Mouse (Mus musculus) gastrocnemius, postnatal 4 days (tissue): Measurements from ENCODE around the gene Scube1. TPM values are rescaled to one million over a fixed set of nuclear protein-coding genes. Genes with fewer than 3 reads are reported as not detected.

Experiments
- DNase-seq, 2 experiments: peaks; one replicate each; pipeline ENCODE4 v3.0.0; 2021 to 2022; ENCODE audit warnings: low spot score in 2 of 2, mixed read lengths in 2 of 2
- total RNA-seq, 2 experiments: library from RNA; stranded (reverse); gene quantifications; 2 replicates each; pipeline ENCODE4 v1.2.3; 2021

The Scube1 gene
- total RNA-seq, 2 experiments from 2014 or later, result 3.3 to 4.6 TPM

DNA sequence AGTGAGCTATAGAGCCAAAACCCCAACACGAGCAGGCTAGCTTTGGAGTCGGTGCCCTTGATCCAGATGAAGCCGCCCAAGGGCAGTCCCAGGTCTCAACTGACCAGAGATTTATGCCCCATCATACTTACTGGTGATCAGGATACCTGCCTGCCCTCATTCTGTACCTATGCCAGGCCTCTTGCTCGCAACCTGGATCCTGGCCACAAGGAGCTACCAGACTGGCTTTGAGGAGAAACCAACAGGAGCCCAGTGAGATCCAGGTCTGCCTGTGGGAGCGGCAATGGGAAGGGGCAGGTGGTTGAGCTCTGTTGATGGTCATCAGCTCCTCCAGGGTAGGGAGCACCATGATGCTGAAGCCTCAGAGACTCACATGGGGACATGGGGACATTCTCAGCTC, 12.5 kb downstream of the Scube1 start:
- no peak for DNase-seq

DNA sequence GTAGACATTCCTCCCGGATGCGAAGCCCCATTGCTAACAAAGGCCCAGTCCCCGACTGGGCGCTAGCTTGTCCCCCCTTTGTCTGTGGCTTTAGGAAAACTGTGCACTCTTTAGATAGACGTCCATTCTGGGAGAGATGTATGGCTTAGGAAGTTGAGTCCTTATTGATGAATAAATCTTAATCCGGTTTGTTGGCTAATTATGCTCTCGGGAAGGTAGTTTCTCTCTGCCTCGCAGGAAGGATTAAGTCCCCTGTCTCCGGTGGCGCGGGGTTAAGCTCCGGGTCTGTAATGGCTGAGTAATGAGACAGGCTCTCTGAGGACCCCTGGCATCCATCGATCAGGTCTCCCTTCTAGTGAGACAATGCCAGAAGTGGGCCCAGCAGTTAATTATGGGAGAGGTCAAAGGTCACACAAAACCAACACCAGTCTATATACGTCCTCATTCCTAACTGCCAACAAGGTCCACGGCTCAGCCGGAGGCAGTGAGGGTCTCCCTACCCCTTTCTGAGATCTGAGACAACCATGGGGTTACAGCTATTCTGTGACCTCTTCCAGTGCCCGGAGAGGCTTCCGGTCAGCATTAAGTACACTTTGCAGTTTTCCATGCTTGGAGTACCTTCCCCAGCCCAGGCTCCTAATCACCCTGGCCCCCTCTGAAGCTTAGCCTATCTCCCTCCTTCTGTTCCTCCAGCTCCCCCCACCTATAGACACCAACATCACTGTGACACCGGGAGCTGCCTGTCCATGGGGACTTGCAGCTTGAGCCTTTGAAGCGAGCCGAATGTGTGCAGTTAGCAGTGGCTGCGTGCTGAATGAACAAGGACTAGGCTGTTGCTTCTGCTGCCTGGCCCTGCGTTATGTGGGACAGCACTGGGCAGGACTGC, 14.7 kb downstream of the Scube1 start:
- DNase-seq, result no peak

GRCm38 (mm10) chr15:83706528-83707199, 18.2 kb downstream of the Scube1 start:
- no peak for DNase-seq

GRCm38 (mm10) chr15:83700593-83700923, 24.3 kb downstream of the Scube1 start:
- DNase-seq, result no peak

DNA sequence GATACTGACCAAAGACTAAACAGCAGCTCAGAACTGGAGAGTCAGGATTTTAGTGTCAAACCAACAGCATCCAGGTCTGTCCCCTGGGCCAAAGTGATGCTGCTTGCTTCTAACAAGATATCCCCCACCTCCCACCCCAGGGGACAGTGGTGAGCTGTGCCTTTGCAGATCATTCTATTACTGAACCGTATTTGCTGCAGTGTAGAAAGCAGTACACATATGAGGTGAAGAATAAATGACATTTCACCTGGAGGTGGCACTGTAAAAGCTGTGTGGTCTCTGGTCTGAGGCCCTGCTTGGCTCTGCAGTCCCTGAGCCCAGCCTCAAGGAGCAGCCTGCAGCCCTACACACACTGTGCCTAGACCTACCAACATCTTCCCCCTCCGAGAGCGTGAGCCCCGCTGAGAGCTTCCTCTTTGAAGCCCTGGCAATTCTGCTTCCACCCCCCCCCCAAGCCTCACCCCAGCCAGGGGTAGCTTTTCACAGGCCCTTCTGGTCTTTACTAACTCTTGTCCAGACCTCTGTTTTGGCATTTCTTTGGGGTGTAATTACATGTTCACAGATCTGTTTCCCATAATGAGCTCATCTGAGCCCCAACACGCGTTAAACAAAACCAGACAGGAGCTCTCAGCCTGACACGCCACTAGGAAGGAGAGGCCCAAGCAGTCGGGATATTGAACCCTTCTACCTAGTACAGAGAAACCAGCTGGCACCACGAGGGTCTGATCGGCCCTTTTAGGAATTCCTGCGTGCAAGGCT, 24.8 kb downstream of the Scube1 start:
- DNase-seq, result no peak

DNA sequence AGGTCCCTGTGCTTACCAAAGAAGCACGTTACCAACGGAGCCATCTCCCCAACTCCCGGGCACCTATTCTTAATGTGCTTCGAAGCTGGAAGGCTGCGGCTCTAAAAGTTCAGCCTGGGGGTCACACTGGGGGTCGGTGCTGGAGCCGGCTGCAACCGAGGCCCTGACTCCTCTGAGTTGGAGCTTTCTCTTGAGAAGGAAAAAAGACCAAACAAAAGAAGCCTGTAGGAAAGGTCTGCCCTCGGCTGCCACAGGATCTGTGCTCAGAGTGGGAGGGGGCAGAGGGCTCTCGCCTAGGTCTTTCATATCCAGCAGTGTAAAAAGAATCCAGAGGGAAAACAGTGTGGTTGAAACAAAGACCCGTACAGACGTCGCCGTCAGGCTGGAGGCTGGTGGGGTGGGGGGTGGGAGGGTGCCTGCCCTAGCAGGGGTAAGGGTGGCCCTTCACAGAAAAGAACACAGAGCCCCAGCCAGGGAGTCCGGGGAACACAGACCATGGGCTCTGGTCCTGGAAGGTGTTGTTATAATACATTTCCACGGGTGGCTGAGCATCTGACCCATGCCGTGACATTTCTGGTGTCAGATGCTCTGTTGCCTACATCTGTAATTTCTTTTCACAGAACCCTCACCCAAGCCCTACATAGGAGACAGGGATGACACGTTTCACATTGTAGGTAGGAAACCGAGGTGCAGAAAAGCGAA, 25.5 kb downstream of the Scube1 start:
- no peak for DNase-seq

- DNase-seq, result peak in 1 of 2 experiments; percentile 53
Observed at GRCm38 (mm10) chr15:83696681-83697381, 28.0 kb downstream of the Scube1 start.

DNA sequence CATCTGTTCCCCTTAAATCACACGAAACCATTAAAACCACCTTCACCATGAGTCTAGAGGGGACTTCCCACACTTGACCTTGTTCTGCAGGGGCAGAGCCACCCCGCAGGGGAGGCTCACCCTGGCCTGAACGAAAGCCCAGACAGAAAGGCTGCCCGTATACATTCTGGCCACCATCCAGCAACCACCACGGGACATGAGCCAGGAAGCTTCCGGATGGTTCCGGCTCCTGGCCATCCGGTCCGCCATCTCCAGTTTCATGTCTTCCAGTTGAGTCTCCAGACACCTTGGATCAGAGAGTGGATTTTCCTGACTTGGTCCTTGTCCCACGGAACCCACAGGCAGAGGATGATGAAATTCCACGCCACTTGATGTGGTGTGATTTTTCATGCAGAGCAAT, 29.7 kb downstream of the Scube1 start:
- no peak for DNase-seq

GRCm38 (mm10) chr15:83691901-83692361, 32.9 kb downstream of the Scube1 start:
- peak in 1 of 2 experiments; percentile 44 for DNase-seq

GRCm38 (mm10) chr15:83689946-83690345, 34.9 kb downstream of the Scube1 start:
- DNase-seq, result no peak

- no peak for DNase-seq
Observed at GRCm38 (mm10) chr15:83686601-83687000, 38.2 kb downstream of the Scube1 start.

DNA sequence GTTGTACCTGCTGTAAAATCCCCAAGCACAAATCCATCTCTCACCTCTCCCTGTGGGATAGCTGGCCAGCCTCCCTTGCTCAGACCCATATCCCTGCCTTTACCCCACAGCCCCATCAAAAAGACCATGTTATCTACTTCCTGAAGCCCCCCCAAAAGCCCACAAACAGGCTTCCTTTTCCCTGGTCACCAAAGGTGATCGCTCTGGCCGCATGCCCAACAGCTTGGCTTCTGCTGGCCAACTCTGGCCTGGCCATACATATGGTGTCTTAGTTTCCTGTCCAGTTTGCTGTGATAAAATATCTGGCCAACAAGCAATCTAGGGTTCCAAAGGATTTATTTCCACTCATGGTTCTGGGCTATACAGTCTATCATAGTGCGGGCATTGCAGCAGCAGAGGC, 38.9 kb downstream of the Scube1 start:
- DNase-seq, result no peak

- no peak for DNase-seq
Observed at GRCm38 (mm10) chr15:83683051-83683561, 41.7 kb downstream of the Scube1 start.

DNA sequence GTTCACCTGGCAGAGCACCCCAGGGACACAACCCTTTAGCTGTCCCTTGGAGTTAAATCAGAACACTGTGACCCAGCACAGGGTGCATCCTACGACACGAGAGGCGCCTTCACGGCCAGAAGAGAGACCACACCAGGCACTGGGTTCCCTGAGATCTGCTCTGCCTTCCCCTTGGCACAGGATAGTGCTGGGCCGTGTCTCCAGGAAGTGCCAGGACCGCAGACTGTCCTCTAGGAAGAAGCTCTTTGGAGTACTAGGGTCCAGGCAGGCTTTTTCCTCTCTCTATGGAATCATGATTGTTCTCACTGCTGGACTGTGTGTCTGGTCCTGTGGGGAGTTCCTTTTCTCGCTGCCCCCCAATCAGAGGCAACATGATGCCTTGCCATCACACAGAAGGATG, 44.5 kb downstream of the Scube1 start:
- no peak for DNase-seq

DNA sequence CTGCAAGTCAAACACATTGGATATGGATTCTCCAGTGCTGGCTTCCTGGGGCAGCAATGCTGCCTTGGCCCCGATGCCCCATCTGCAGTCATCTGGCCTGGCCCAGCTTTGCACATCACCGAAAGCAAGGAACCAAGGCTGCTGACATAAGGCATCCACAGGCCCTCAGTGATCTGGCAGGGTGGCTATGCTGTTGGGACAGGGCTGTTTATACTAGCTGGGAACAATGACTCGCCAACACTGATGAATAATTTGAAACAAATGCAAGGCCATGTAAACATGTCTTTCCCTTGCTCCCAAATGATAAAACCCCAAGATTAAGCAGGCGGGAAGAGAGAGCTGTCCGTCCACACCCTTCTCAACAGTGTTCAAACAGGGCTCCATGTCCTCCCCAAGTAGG, 45.1 kb downstream of the Scube1 start:
- no peak for DNase-seq

DNA sequence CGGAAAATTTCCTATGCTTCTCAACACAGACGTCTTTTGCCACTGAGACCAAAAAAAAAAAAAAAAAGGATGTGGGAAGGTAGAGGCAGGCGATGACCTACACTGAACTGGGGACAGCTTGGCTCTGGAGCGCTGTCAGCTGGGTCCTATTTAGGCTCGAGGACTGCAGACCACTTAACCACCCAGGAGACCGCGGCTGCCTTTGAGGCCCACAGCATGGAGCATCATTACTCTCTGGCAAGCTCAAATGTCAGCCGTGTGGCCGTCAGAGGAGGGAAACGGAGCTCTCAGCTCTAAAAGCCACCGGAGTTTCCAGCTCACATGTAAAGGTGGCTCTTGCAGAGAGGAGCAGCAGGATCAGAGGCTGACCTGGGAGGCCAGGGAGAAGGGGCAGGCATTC, 46.2 kb downstream of the Scube1 start:
- no peak for DNase-seq

DNA sequence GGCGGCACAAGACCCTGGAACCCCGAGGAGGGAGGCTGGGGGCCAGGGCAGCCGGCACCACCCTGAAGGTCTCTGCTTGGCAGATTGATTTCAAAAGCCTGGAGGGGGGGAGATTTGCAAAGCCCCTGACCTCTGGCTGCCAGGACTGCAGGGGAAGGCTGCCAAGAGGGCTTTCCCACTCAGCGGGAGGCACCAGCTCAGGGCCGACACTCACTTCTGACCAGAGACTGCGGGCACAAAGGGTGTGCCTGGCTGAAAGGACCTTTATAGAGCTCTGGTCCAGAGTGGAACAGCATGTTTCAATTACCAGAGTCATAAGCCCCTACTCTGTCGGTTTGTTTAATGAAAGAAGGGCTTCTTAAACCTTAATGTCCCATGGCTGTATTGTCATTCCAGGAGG, 46.7 kb downstream of the Scube1 start:
- no peak for DNase-seq

GRCm38 (mm10) chr15:83677098-83677497, 47.7 kb downstream of the Scube1 start:
- no peak for DNase-seq

GRCm38 (mm10) chr15:83676286-83676685, 48.5 kb downstream of the Scube1 start:
- DNase-seq, result no peak

- no peak for DNase-seq
Observed at GRCm38 (mm10) chr15:83673621-83674020, 51.2 kb downstream of the Scube1 start.
